Mouse (Mus musculus) erythroid progenitor cell, adult 5-6 weeks (primary cell): ENCODE results near the gene Slc25a21. TPM values are rescaled to one million over a fixed set of nuclear protein-coding genes. Genes with fewer than 3 reads are reported as not detected.

ENCODE experiments used
- ATAC-seq: replicated peaks from 2 replicates; pipeline ENCODE4 v1.8.0; 2016; ENCODE audit warnings: moderate number of reproducible peaks, mild to moderate bottlenecking, moderate TSS enrichment, inconsistent platforms; ENCODE audit not compliant: poor library complexity, low FRiP score, severe bottlenecking
- total RNA-seq, 2 experiments: library from RNA; stranded (forward) in 1 of 2; stranded (reverse) in 1 of 2; fragments of 150-400 nt in 1 of 2; fragments of 186-747, 209-891 nt in 1 of 2; gene quantifications; 2 replicates each; pipeline versions ENCODE4 v1.2.3 to v1.2.4; 2015 to 2017; ENCODE audit warnings: low replicate concordance in 2 of 2

The Slc25a21 gene
- total RNA-seq, 2 experiments from 2014 or later = 71.3 to 117 TPM

GRCm38 (mm10) chr12:56697011-56697740, 500.1 kb downstream of the Slc25a21 start:
- ATAC-seq = no peak

DNA sequence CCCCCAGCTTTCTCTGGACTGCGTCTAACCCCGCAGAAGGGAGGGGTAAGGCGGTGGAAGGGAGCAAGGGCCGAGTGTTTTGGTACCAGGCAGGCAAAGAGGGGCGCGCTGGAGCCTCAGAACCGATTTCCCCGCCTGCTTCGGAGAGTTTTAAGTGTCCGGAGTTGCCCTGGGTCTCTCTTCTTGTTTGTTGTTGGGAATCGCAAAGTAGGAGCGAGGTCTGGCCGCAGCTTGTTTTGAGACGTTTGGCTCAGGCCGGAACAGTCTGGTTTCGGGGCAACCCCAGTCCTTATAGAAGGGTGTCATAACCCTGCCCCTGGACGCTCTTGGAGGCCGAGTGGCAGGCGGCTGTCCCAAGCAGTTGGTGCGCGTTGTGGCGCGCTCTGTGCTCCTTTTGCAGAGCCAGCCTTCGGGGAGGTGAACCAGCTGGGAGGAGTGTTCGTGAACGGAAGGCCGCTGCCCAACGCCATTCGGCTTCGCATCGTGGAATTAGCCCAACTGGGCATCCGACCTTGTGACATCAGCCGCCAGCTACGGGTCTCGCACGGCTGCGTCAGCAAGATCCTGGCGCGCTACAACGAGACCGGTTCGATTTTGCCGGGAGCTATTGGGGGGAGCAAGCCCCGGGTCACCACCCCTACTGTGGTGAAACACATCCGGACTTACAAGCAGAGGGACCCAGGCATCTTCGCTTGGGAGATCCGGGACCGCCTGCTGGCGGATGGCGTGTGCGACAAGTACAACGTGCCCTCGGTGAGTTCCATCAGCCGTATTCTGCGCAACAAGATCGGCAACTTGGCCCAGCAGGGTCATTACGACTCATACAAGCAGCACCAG, 500.9 kb downstream of the Slc25a21 start:
- ATAC-seq = no peak

DNA sequence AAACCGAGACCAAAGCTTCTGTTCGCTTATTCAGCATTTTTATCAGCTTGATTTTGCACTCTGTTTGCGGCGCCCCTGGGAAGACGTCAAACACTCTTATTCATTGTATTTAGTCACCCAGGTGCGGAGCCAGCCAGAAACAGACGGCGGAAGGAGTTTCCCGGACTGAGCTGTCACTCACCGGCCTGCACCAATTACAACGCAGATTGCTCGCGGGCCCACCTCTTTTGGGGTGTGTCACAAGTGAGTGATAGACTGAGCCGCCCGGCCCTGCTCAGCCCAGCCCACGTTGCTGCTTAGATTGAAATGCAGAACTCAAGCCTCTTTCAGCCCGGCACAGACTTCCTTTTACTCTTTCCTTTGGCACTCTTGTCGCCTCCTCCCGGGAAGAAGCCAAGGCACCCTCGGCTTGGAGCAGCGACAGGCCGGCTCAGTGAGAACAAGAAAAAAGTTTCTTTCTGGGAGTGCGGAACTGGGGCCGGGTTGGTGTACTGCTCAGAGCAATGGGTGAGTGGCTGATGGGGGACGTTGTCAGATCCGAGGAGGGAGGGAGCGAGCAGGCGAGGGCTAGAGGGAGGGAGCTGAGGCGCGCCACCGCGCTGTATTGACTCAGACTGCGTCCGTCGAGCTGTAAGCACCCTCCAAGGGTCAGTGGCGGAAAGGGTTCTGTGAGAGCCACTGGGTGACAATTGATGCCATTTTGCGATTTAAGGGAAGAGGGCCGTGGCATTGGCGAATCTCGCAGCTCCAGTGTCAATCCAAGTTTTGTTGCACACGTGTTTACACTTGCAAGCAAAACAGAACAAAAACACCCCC, 501.7 kb downstream of the Slc25a21 start:
- 0 out of 2 replicates have a peak, but pooled peaks have one; percentile 21 for ATAC-seq

GRCm38 (mm10) chr12:56694936-56695335, 502.3 kb downstream of the Slc25a21 start:
- ATAC-seq = no peak

GRCm38 (mm10) chr12:56694361-56694760, 502.9 kb downstream of the Slc25a21 start:
- ATAC-seq = no peak

GRCm38 (mm10) chr12:56693411-56694098, 503.7 kb downstream of the Slc25a21 start:
- no peak for ATAC-seq

DNA sequence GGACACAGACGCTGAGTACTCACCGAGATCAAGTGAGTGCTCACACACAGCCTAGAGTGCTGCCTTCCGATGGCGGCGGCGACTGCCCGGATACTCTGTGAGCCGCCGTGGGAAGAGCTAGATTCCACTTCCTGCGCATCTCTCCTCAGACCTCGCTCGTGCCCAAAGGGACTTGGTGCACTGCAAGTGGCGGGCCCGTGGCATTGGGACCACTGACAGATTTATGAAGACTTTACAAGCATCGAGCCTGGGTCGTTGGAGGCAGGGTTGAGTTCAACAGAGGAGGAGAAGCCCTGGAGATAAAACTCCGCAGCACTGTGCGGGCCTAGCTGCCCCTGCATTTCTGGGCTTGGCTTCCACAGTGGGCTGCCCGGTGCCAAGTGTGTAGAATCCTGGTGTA, 504.7 kb downstream of the Slc25a21 start:
- ATAC-seq = no peak

DNA sequence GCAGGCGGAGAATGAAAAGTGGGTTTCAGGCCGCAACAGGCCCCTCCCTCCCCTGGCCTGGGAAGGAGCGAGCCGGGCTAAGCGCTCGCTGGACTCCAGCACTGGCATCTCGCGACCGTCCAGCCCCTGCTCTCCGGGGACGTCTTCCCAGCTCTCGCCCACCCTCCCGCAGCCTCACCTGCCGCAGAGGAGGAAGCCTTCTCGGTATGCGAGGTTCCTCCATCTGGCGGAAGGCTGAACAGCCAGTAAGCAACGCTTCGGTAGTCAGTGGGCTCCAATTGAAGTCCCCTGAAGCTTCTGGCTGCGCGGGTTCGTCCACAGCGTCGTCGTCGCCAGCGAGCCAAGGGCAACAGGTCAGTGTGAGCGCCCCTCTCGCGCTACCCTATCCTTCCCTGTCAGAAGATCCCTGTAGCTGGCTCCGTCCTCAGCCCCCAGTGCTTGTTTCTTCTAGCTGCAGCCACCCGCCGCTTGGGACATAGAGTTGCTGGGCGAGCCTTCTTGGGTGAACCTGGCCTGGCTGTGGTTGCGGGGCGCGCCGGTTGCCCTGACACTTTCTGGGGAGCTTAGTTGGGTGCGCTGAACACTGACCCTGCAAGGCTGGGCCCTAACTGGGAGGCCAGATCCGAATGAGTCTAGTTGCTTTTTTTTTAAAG, 505.7 kb downstream of the Slc25a21 start, which contains the start of gene Pax9:
Pax9 (plus strand) TSS at position 341 of the 653 bp plus-strand sequence.
- ATAC-seq = no peak

DNA sequence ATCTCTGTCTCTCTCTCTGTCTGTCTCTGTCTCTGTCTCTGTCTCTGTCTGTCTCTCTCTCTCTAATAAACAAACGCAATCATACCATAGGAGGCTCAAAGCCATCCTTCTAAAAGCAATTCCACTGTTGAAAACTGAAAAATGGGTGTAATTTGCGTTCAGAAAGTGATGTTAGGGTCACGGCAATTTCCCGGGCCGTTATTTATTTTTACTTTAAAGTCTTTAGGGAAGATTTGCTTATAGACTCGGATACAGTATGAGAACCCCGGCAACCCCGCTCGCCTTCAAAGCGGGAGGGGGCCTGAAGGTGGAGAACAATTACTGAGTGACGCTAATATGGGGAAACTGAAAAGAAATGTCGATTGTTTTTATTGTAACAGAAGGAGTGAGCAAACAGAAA, 506.3 kb downstream of the Slc25a21 start:
- ATAC-seq = no peak

GRCm38 (mm10) chr12:56690366-56690765, 506.9 kb downstream of the Slc25a21 start:
- ATAC-seq = no peak

- no peak for ATAC-seq
Measured at GRCm38 (mm10) chr12:56689736-56690135, 507.5 kb downstream of the Slc25a21 start.

DNA sequence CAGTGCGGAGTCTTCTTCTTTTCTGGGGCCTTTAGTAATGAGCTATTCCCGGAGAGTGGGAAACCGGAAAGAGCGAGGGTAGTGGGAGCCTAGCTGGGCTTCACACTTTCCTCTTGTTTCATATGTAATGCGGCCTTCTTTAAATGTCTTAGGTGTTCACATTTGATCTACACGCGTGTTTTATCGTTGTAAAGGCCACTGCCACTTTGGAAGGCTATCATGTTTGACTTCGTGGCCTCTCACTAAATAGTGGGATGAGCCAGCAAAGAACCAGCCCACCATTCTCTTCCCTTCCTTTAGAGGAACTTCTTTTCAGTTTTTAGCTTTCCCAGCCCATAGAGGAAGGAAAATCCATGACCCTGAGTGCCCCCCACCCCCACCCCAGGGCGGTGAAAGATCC, 507.9 kb downstream of the Slc25a21 start:
- no peak for ATAC-seq

DNA sequence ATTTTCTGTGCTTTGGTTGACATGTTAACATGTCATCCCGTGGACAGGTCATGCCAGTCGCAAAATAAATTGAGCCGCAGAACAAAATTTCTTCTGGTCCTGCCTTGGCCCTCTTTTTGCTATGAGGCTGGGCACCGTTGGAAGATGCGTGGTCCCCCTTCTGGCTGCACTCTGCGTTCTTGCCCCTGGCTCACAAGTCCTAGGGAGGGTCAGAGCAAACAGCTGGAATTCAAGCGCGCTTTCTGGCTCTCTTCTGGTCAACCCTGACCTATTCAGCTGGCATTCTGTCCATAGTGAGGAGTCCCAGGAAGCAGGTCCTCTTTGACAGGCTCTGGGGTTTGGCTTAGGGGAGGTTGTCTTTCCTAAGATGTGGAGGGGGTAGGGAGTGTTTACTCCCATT, 508.4 kb downstream of the Slc25a21 start:
- no peak for ATAC-seq

DNA sequence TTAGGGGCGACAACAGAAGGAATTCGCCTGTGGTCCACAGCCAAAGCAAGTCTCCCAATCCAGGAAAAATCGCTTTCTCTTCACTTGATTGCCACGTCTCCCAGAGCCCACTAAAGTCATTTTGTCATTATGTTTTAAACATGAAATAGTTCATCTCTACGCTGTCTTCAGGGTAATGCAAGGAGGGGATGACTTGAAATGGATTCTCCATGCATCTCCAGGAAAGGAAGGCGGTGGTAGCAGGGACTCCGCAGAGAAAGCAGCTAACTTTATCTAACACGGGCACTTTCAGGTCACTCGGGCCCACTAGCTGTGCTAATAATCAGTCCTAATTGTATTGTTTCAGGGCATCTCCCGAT, 508.8 kb downstream of the Slc25a21 start:
- ATAC-seq = no peak

- no peak for ATAC-seq
Measured at GRCm38 (mm10) chr12:56687640-56688481, 509.4 kb downstream of the Slc25a21 start.

GRCm38 (mm10) chr12:56681096-56681811, 516.0 kb downstream of the Slc25a21 start:
- ATAC-seq = no peak

DNA sequence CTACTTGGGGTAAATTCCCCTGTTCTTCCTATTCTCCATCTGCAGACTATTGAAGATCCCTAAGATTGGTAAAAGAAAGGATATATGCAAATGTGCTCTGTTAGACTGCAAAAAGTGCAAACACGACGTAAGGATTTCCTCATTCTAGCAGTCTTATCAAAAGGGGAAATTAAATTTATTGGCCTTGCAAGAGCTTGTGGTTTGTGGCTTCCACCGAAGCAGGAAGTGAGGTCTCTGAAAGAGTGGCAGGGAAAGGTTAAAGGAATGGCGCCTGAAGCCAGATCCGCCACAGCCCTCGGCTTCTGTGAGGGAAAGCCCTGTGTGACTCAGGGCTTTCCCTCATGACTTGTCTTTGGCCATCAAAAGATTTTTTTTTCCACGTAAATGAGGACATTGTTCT, 519.7 kb downstream of the Slc25a21 start:
- no peak for ATAC-seq

DNA sequence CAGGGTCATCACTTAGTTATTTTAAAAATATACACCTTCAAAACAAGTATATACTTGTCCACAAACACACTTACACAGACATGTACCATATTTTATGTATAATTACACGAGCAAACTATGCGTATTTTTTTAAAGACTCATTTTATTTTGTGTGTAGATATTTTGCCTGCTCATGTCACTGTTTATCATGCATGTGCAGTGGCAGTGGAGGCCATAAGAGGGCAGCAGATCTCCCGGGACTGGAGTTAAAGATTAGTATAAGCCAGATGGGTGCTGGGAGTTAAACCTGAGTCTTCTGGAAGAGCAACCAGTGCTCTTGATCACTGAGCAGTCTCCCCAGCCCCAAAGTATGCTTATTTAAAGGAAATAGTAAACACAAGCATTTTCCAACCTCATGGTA, 522.5 kb downstream of the Slc25a21 start:
- ATAC-seq = no peak
